Mouse (Mus musculus): ENCODE measurements around the gene Rnf212b. TPM values are rescaled to one million over a fixed set of nuclear protein-coding genes. Genes with fewer than 3 reads are reported as not detected.

Gene Rnf212b
- total and polyA plus RNA-seq, 3 experiments: not detected

DNA sequence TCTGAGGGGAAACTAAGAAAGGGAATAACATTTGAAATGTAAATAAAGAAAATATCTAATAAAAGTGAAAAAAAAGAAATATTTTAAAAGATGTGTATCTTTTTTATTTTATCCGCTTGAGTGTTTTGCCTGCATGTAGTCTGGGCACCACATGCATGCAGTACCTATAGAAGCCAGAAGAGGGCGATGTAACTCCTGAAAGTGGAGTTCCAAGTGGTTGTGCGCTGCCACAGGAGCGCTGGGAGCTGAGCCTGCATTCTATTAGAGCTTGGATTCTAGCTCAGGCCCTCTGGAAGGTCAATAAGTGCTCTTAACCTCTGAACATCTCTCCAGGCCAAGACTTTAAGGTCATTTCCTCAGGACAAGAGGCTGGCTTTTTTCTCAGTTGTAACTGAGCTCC is 26.7 kb upstream of the Rnf212b start:
- peak in 1 of 2 experiments; percentile 44; a peak in 2 of 4 replicates for TF ChIP-seq CTCF (conservative IDR thresholded peaks at IDR 0.05 in 1 of 2, IDR thresholded peaks at IDR 0.05 in 1 of 2; ENCODE audit: low read depth in 2 of 2, low read length in 2 of 2)
- no peak for TF ChIP-seq RCOR1 (conservative IDR thresholded peaks at IDR 0.05; ENCODE audit: low read depth, low read length)
- DNase-seq (ENCODE audit: extremely low read depth): no peak
- dilution Hi-C loops (cut with MboI; ENCODE audit: extremely low pct_ligation_motif_present, extremely low pct_unique_long_range_greater_than_20kb, low sequenced_read_pairs): no loop called here
- Histone ChIP-seq H3K4me3 (replicated peaks in 1 of 3; ENCODE audit: low read depth in 2 of 3, low read length in 2 of 3, poor library complexity in 1 of 3) (no peak overlapping the region), H3K36me3 (replicated peaks in 1 of 2; ENCODE audit: control insufficient read depth in 1 of 2, insufficient read depth in 1 of 2, low read length in 1 of 2) (no peaks in the 10 kb centered on the region), H3K79me2 (replicated peaks; ENCODE audit: control insufficient read depth, extremely low read depth, insufficient read depth, poor library complexity, severe bottlenecking) (no peaks in the 10 kb centered on the region), H3K9ac (ENCODE audit: insufficient read depth, low read depth) (no peak overlapping the region), H3K27ac (ENCODE audit: insufficient read depth, low read depth) (no peak overlapping the region), H3K9me3 (replicated peaks; ENCODE audit: low read length) (peaks cover 4% of the 10 kb centered on the region), H3K27me3 (replicated peaks) (peaks cover 25% of the 10 kb centered on the region), H3K4me2 (ENCODE audit: insufficient read depth, low read depth, poor library complexity, severe bottlenecking) (no peak overlapping the region), H3K4me1 (ENCODE audit: control insufficient read depth in 1 of 2, insufficient read depth in 2 of 2) (no peaks in the 10 kb centered on the region)
- in situ Hi-C loops (cut with MboI; ENCODE audit: low pct_ligation_motif_present, low pct_unique_long_range_greater_than_20kb, low sequenced_read_pairs): no loop called here

DNA sequence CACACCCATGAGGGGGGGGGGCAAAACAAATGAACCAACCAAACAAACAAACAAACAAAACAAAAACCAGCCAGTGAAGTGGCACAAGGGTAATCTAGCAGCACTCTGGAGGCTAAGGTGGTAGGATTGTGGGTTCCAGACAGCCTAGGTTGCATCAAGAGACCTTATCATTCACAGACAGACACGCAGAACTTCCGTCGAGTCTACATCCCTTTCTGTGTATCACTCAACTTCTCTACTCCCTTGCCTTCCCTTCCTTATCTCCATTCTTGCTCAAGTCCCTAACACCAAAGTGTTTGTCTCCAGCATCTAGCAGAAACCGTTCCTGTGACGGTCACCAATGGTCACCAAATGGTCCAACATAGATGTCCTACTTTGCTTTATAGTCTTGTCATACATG is 25.7 kb upstream of the Rnf212b start:
- H3K27ac ChIP-seq (ENCODE audit: insufficient read depth, low read depth): no peak overlapping the region
- DNase-seq (ENCODE audit: extremely low read depth): no peak
- H3K4me1 ChIP-seq (ENCODE audit: control insufficient read depth in 1 of 2, insufficient read depth in 2 of 2): no peaks in the 10 kb centered on the region
- in situ Hi-C loops (cut with MboI; ENCODE audit: low pct_ligation_motif_present, low pct_unique_long_range_greater_than_20kb, low sequenced_read_pairs) (no loop called here), dilution Hi-C loops (cut with MboI; ENCODE audit: extremely low pct_ligation_motif_present, extremely low pct_unique_long_range_greater_than_20kb, low sequenced_read_pairs) (no loop called here)
- no peak overlapping the region for H3K4me2 ChIP-seq (ENCODE audit: insufficient read depth, low read depth, poor library complexity, severe bottlenecking)
- H3K9me3 ChIP-seq (replicated peaks; ENCODE audit: low read length): peaks cover 4% of the 10 kb centered on the region
- H3K4me3 ChIP-seq (replicated peaks in 1 of 3; ENCODE audit: low read depth in 2 of 3, low read length in 2 of 3, poor library complexity in 1 of 3): no peak overlapping the region
- peaks cover 15% of the 10 kb centered on the region for H3K27me3 ChIP-seq (replicated peaks)
- no peak for TF ChIP-seq MAX (IDR thresholded peaks at IDR 0.05; ENCODE audit: low read length)
- no peak for TF ChIP-seq ETS1 (conservative IDR thresholded peaks at IDR 0.05; ENCODE audit: low read depth, low read length)
- no peak for TF ChIP-seq MEF2A (IDR thresholded peaks at IDR 0.05; ENCODE audit: borderline replicate concordance, low read depth, low read length)
- no peak for TF ChIP-seq RCOR1 (conservative IDR thresholded peaks at IDR 0.05; ENCODE audit: low read depth, low read length)
- no peak for TF ChIP-seq MXI1 (IDR thresholded peaks at IDR 0.05; ENCODE audit: low read depth, low read length)
- TF ChIP-seq ZKSCAN1 (IDR thresholded peaks at IDR 0.05; ENCODE audit: borderline replicate concordance, low read depth, low read length): no peak
- TF ChIP-seq UBTF (IDR thresholded peaks at IDR 0.05; ENCODE audit: low read depth, low read length): no peak
- TF ChIP-seq TCF12 (IDR thresholded peaks at IDR 0.05; ENCODE audit: low read depth, low read length): no peak
- TF ChIP-seq PAX5 (IDR thresholded peaks at IDR 0.05; ENCODE audit: low read length): no peak
- no peak for TF ChIP-seq BHLHE40 (IDR thresholded peaks at IDR 0.05; ENCODE audit: low read depth, low read length)
- no peak for TF ChIP-seq MAZ (IDR thresholded peaks at IDR 0.05; ENCODE audit: low read depth, low read length)
- TF ChIP-seq POLR2AphosphoS2 (IDR thresholded peaks at IDR 0.05; ENCODE audit: low read depth, low read length): no peak
- no peak for TF ChIP-seq JUND (conservative IDR thresholded peaks at IDR 0.05; ENCODE audit: low read depth, low read length)
- no peak for TF ChIP-seq IRF4 (IDR thresholded peaks at IDR 0.05; ENCODE audit: low read depth, low read length)
- no peak overlapping the region for H3K9ac ChIP-seq (ENCODE audit: insufficient read depth, low read depth)
- no peaks in the 10 kb centered on the region for H3K36me3 ChIP-seq (replicated peaks in 1 of 2; ENCODE audit: control insufficient read depth in 1 of 2, insufficient read depth in 1 of 2, low read length in 1 of 2)
- H3K79me2 ChIP-seq (replicated peaks; ENCODE audit: control insufficient read depth, extremely low read depth, insufficient read depth, poor library complexity, severe bottlenecking): no peaks in the 10 kb centered on the region

Data from CH12.LX (cell line).